Comparison of ENCODE assay signal across 9 mouse cellular contexts in genomic region chr8:94773700-94774171, GRCm38 (mm10). TPM values are rescaled to one million over a fixed set of nuclear protein-coding genes. Genes with fewer than 3 reads are reported as not detected.
DNase-seq lines count a peak whose midpoint lies in the region; ATAC-seq and TF ChIP-seq lines count a peak whose summit lies in the region.
"Had no signal": no experiment of that assay in that cellular context is flagged by ENCODE, and none has a peak within 500 bp of the region (broad histone marks: within the 10 kb centered on the region; RNA-seq: fewer than 3 reads in every experiment).

No protein-coding gene starts in this region.

- H3K4me2 ChIP-seq in kidney, postnatal 0 days (ENCODE audit: low read length) = peak overlapping the region; percentile 92; the same call in 1 of the 2 replicates
- peak overlapping the region; percentile 71 for H3K4me2 ChIP-seq in forebrain, embryonic 15.5 days (replicated peaks)
- no peak overlapping the region for H3K4me2 ChIP-seq in kidney, embryonic 14.5 days (replicated peaks; ENCODE audit: low read depth, low read length)

- H3K9me3 ChIP-seq in kidney, postnatal 0 days (replicated peaks; ENCODE audit: low read length) = no peaks in the 10 kb centered on the region
- no peaks in the 10 kb centered on the region for H3K9me3 ChIP-seq in forebrain, embryonic 15.5 days
- no peaks in the 10 kb centered on the region for H3K9me3 ChIP-seq in kidney, embryonic 14.5 days (ENCODE audit: control insufficient read depth, low read length)

- H3K4me3 ChIP-seq in kidney, postnatal 0 days (replicated peaks; ENCODE audit: low read depth, low read length) = no peak overlapping the region
- peak overlapping the region; percentile 52 for H3K4me3 ChIP-seq in forebrain, embryonic 15.5 days
- H3K4me3 ChIP-seq in kidney, embryonic 14.5 days (ENCODE audit: low read length) = no peak overlapping the region

- peaks cover 18% of the 10 kb centered on the region for H3K4me1 ChIP-seq in kidney, postnatal 0 days (replicated peaks; ENCODE audit: insufficient read depth, low read length)
- peaks cover 39% of the 10 kb centered on the region for H3K4me1 ChIP-seq in forebrain, embryonic 15.5 days
- peaks cover 20% of the 10 kb centered on the region for H3K4me1 ChIP-seq in kidney, embryonic 14.5 days (ENCODE audit: control insufficient read depth, insufficient read depth, low read length)

- no peak for ATAC-seq in kidney, postnatal 0 days (replicated peaks; ENCODE audit: low FRiP score, low read depth)
- ATAC-seq in forebrain, embryonic 15.5 days (replicated peaks) = peak; percentile 30
- no peak for ATAC-seq in kidney, embryonic 14.5 days (ENCODE audit: low FRiP score, low TSS enrichment)
- no peak for ATAC-seq in erythroid progenitor cell, adult 5-6 weeks (replicated peaks; ENCODE audit: low FRiP score, poor library complexity, severe bottlenecking)

- no peaks in the 10 kb centered on the region for H3K36me3 ChIP-seq in kidney, postnatal 0 days (ENCODE audit: insufficient read depth, low read length)
- no peaks in the 10 kb centered on the region for H3K36me3 ChIP-seq in forebrain, embryonic 15.5 days
- no peaks in the 10 kb centered on the region for H3K36me3 ChIP-seq in kidney, embryonic 14.5 days (ENCODE audit: control insufficient read depth, insufficient read depth, low read length)

- peak; percentile 24 for DNase-seq in kidney, postnatal 0 days (ENCODE audit: low spot score)
- no peak for DNase-seq in kidney, postnatal 10 days
- peak; percentile 54 to 90 for DNase-seq in left cerebral cortex, adult 8-10 months (ENCODE audit: low spot score in 2 of 2)
- peak; percentile 81 to 88 for DNase-seq in right cerebral cortex, postnatal 10 days (ENCODE audit: low spot score in 2 of 2)
- DNase-seq in ovary, postnatal 36 days (ENCODE audit: low spot score) = no peak
- DNase-seq: kidney, postnatal 25 days had no signal

- H3K9ac ChIP-seq in kidney, postnatal 0 days (ENCODE audit: low read depth, low read length) = no peak overlapping the region
- 0 out of 2 replicates have a peak overlapping the region, but pooled peaks have one; percentile 2 for H3K9ac ChIP-seq in forebrain, embryonic 15.5 days (replicated peaks)
- no peak overlapping the region for H3K9ac ChIP-seq in kidney, embryonic 14.5 days (ENCODE audit: low read depth, low read length)

- no peak for TF ChIP-seq CTCF in kidney, postnatal 0 days (IDR thresholded peaks at IDR 0.05; ENCODE audit: low read depth)

- H3K27ac ChIP-seq in kidney, postnatal 0 days = no peak overlapping the region
- H3K27ac ChIP-seq in forebrain, embryonic 15.5 days (replicated peaks) = 0 out of 2 replicates have a peak overlapping the region, but pooled peaks have one; percentile 1
- H3K27ac ChIP-seq in kidney, embryonic 14.5 days (ENCODE audit: low read depth, low read length) = no peak overlapping the region

- peaks cover 4% of the 10 kb centered on the region; the same call in 1 of the 2 replicates for H3K27me3 ChIP-seq in kidney, postnatal 0 days (ENCODE audit: insufficient read depth, low read length)
- no peaks in the 10 kb centered on the region; the same call in 1 of the 2 replicates for H3K27me3 ChIP-seq in forebrain, embryonic 15.5 days
- H3K27me3 ChIP-seq in kidney, embryonic 14.5 days (ENCODE audit: control insufficient read depth, insufficient read depth, low read length) = peaks cover 32% of the 10 kb centered on the region

- WGBS in kidney, postnatal 0 days = 40% methylated on average over 12 of the region's 12 CpGs
- 3% methylated on average over 12 of the region's 12 CpGs for WGBS in forebrain, embryonic 15.5 days
- WGBS in kidney, embryonic 14.5 days = 27% methylated on average over 12 of the region's 12 CpGs

RNA-seq across cellular contexts. Expression of gene Cx3cl1, which starts 1.9 kb away (rescaled TPM):
- 21.5 and 23.4 TPM in 2 replicates for polyA plus RNA-seq in kidney, postnatal 0 days (2015; fragmentation: Nextera tagmentation; extraction: Ambion mirVana)
- polyA plus RNA-seq in forebrain, embryonic 15.5 days (2015; fragmentation: Nextera tagmentation; extraction: Ambion mirVana) = 15.2 and 17.3 TPM in 2 replicates
- total RNA-seq in left cerebral cortex, adult 8-10 months (2022) = 100 to 1,000 TPM; 417 to 480 (median 456) TPM
- polyA plus RNA-seq in kidney, embryonic 14.5 days (2014; fragmentation: Nextera tagmentation; extraction: Ambion mirVana) = 4.2 and 7.4 TPM in 2 replicates
- 7.5 TPM in 1 of 2 replicates, not detected in the other for total RNA-seq in erythroid progenitor cell, adult 5-6 weeks (2015; ENCODE audit: low replicate concordance)
- total RNA-seq in erythroid progenitor cell, adult 5-6 weeks (2017; ENCODE audit: low replicate concordance) = 0.13 and 0.38 TPM in 2 replicates

RNA-seq across cellular contexts. Expression of gene Ccl22, which starts 28.3 kb away (rescaled TPM):
- polyA plus RNA-seq in kidney, postnatal 0 days (2015; fragmentation: Nextera tagmentation; extraction: Ambion mirVana) = not detected in 2 replicates
- not detected in 2 replicates for polyA plus RNA-seq in forebrain, embryonic 15.5 days (2015; fragmentation: Nextera tagmentation; extraction: Ambion mirVana)
- under 1 TPM in 3 of 4 experiments, not detected in 1; 0.22 to 0.72 (median 0.39) TPM for total RNA-seq in left cerebral cortex, adult 8-10 months (2022)
- polyA plus RNA-seq in kidney, embryonic 14.5 days (2014; fragmentation: Nextera tagmentation; extraction: Ambion mirVana) = not detected in 2 replicates
- 0.72 TPM in 1 of 2 replicates, not detected in the other for total RNA-seq in erythroid progenitor cell, adult 5-6 weeks (2015; ENCODE audit: low replicate concordance)
- 2.3 TPM in 1 of 2 replicates, not detected in the other for total RNA-seq in erythroid progenitor cell, adult 5-6 weeks (2017; ENCODE audit: low replicate concordance)

RNA-seq across cellular contexts. Expression of gene Ccl17, which starts 36.5 kb away (rescaled TPM):
- 0.69 and 1.2 TPM in 2 replicates for polyA plus RNA-seq in kidney, postnatal 0 days (2015; fragmentation: Nextera tagmentation; extraction: Ambion mirVana)
- polyA plus RNA-seq in forebrain, embryonic 15.5 days (2015; fragmentation: Nextera tagmentation; extraction: Ambion mirVana) = 0.82 and 0.87 TPM in 2 replicates
- 10 to 100 TPM in 1 of 4 experiments, 1 to 10 TPM in 3; 8.3 to 13.8 (median 9.6) TPM for total RNA-seq in left cerebral cortex, adult 8-10 months (2022)
- polyA plus RNA-seq in kidney, embryonic 14.5 days (2014; fragmentation: Nextera tagmentation; extraction: Ambion mirVana) = not detected in 2 replicates
- total RNA-seq in erythroid progenitor cell, adult 5-6 weeks (2015; ENCODE audit: low replicate concordance) = not detected in 2 replicates
- total RNA-seq in erythroid progenitor cell, adult 5-6 weeks (2017; ENCODE audit: low replicate concordance) = not detected in 2 replicates

Comparison
In these comparisons a context has a peak if more than half of its experiments do, and no peak if none do; other contexts are left out.
1. DNase-seq: peak in kidney, postnatal 0 days (single experiment), left cerebral cortex, adult 8-10 months (2 of 2) and right cerebral cortex, postnatal 10 days (2 of 2); none in kidney, postnatal 10 days (single experiment) and ovary, postnatal 36 days (single experiment).